Mouse (Mus musculus): Measurements from ENCODE around the gene H2afb2. TPM values are rescaled to one million over a fixed set of nuclear protein-coding genes. Genes with fewer than 3 reads are reported as not detected.

Gene H2afb2
- not detected in 2 replicates for polyA plus RNA-seq (2021; fragmentation: Nextera tagmentation)
- long read RNA-seq, experiment 1, result 0 reads
- long read RNA-seq, experiment 2, result 0 reads

DNA sequence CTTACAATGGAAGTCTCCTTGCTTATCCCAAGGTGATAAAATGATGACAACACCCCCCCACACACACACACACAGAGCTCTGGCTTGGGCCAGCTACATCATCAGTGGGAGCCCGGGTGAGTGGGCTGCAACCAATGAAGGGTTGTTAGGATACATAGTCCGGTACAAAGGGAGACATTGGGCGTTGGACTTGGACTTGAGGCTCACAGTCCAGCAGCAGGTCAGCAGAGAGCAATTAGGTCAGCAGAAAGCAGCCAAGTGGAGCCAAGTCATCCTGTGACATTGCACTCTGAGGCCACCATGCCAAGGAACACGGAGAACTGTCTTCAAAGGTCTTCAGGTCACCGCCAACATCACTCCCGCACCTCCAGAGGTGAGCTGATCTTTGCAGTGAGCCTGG is at the start of gene H2afb2:
TSS of gene H2afb2 (plus strand) at position 301 of the 400 bp plus-strand sequence.

Other genes with a start within 250 kb of the H2afb2 start
- not detected in 2 replicates for gene Cpxcr1, start 232.2 kb upstream of the H2afb2 start, polyA plus RNA-seq (2021; fragmentation: Nextera tagmentation)